Mouse (Mus musculus) retina, postnatal 7 days (tissue): ENCODE data around the gene Lamb3.
A peak's percentile ranks its signal among the peaks of the same experiment; 100 is the strongest.

Experiments
- DNase-seq: peaks from one replicate; pipeline ENCODE4 v3.0.0-alpha.2; 2012; ENCODE audit warnings: low read depth, low spot score

Lamb3 gene

GRCm38 (mm10) chr1:193381597-193382404 lies 174.3 kb downstream of the Lamb3 start:
- no peak for DNase-seq

DNA sequence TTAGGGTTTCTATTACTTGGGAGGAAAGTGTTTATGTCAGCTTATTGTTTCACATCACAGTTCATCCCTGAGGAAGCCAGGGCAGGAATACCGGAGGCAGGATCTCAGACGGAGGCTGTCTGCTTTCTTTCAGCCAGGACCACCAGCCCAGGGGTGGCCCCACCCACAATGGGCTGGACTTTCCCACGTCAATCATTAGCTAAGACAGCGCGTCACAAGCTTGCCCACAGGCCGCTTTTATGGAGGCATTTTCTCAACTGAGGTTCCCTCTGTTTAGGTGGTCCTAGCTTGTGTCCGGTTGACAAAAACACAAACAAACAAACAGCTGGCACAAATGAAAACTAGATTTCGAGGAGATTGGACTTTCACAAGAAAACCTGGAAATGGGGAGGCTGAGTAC lies 174.9 kb downstream of the Lamb3 start:
- no peak for DNase-seq

DNA sequence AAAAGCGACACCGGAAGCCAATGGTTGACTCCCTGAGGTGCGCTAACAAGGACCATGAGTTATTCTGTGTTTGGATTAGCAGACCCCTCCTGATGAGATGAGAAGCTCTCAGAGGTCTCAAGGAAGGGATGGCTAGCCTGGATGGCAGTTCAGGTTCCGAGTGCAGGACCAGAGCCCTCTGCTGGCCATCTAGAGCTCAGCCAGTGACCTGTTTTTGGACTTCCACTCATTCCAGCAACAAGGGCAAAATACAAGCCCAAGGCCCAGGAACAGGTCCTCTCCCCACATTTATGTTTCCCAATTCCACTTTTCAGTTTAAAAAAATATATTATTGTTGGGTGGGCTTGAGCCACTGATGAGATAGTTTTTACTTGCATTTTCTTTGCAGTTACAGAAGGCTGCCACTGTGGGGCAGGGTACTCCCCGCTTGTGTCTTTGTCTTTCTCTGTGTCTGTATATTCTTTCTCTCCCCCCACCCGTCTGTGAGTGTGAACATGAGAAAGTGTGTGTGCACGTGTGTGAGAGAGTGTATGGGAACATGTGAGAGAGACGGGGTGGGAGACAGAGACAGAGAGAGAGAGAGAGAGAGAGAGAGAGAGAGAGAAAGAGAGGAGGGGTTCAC lies 175.5 kb downstream of the Lamb3 start:
- DNase-seq = no peak

DNA sequence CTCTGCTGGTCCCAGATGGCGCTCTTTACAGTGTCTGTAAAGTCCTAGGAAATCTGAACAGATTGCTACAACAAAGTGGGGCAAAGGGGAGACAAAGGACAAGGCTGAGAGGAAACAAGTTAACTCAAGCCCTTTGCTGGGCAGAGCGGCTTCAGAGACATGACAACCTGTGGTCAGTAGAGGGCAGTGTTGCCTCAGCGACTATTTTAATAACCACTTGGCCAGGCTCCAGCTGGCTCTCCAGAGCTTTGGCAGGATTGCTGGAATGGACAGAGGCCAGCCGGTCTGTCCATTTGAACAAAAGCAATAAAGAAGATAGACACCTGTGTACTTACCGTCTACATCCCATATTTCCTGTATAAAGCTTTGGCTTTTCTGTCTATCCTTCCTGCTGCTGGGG lies 178.6 kb downstream of the Lamb3 start:
- DNase-seq = peak; percentile 85

DNA sequence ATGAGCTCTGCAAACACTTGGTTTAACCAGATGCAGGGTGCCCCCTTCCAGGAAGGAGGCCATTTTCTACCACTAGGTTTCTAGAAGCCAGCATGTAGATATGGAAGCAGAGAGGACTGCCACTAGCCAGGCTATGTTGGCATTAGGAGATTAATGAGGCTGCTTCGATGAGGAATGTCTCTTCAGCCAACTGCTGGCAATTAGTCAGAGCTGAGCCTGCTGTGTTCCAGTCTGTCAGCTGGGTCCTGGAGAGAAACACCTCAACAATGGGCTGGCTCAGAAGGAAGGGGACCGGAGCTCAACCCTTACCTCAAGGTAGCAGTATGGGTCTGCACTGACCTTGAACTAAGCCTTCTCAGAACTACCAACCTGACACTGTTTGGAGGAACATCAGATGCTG lies 179.7 kb downstream of the Lamb3 start:
- DNase-seq = no peak

- no peak for DNase-seq
These were observed 182.0 kb downstream of the Lamb3 start for GRCm38 (mm10) chr1:193389505-193389904.

DNA sequence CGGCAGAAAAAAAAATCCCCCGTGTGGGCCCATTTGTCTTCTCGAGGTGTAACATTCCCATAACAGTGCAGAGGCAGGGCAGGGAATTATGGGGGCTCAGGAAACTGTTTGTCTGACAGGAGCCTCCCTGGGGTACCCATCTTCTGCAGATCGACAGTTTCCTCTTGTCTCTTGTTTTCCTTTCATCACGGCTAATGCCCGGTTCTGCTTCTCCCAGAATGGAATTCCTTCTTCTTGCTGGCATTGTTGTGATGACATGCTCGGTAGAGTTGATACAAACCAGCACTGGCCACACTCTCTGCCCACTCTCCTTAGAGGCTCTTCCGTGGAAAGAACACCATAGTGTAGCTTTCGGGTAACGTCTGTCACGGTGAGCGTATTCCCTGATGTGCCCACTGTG lies 182.5 kb downstream of the Lamb3 start:
- DNase-seq = no peak

DNA sequence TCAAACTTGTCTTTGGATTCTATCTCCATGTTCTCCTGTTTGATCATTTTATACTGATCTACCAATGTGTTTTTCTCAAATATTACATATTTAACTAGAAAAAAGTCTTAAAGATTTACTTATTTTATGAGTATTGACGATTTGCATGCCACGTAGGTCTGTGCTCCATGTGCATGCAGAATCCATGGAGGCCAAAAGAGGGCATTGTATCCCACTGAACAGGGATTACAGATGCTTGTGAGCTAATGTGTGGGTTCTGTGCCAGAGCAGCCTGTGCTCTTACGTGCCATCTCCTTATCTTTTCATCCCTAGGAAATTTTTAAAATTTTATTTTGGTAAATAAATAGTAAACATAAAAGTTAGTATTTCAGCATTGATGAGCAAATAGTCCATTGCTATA lies 184.8 kb downstream of the Lamb3 start:
- DNase-seq = no peak
